ENCODE assay signal across 8 mouse cellular contexts in genomic region chr15:78845321-78845720, GRCm38 (mm10). TPM values are rescaled to one million over a fixed set of nuclear protein-coding genes. Genes with fewer than 3 reads are reported as not detected.
A peak's percentile ranks its signal among the peaks of the same experiment; 100 is the strongest.
DNase-seq lines count a peak whose midpoint lies in the region; ATAC-seq lines count a peak whose summit lies in the region.

No protein-coding gene starts in this region.

- peaks cover 70% of the 10 kb centered on the region for H3K4me1 ChIP-seq in heart, embryonic 12.5 days (replicated peaks)
- H3K4me1 ChIP-seq in limb, embryonic 10.5 days = peaks cover 69% of the 10 kb centered on the region
- H3K4me1 ChIP-seq in stomach, embryonic 15.5 days = peaks cover 51% of the 10 kb centered on the region
- H3K4me1 ChIP-seq in forebrain, embryonic 11.5 days (replicated peaks; ENCODE audit: control insufficient read depth, insufficient read depth, low read length) = peaks cover 11% of the 10 kb centered on the region; the same call in 1 of the 2 replicates

- peak overlapping the region; percentile 15 for H3K4me3 ChIP-seq in heart, embryonic 12.5 days
- H3K4me3 ChIP-seq in limb, embryonic 10.5 days = no peak overlapping the region
- peak overlapping the region; percentile 72 for H3K4me3 ChIP-seq in stomach, embryonic 15.5 days (replicated peaks)
- H3K4me3 ChIP-seq in forebrain, embryonic 11.5 days (ENCODE audit: low read depth, low read length) = no peak overlapping the region

- H3K9ac ChIP-seq in heart, embryonic 12.5 days = peak overlapping the region; percentile 37
- H3K9ac ChIP-seq in stomach, embryonic 15.5 days = no peak overlapping the region
- H3K9ac ChIP-seq in forebrain, embryonic 11.5 days (ENCODE audit: low read length) = no peak overlapping the region

- no peaks in the 10 kb centered on the region for H3K9me3 ChIP-seq in heart, embryonic 12.5 days (replicated peaks)
- no peaks in the 10 kb centered on the region for H3K9me3 ChIP-seq in limb, embryonic 10.5 days (replicated peaks)
- no peaks in the 10 kb centered on the region for H3K9me3 ChIP-seq in stomach, embryonic 15.5 days
- H3K9me3 ChIP-seq in forebrain, embryonic 11.5 days (ENCODE audit: control insufficient read depth, low read length) = no peaks in the 10 kb centered on the region

- H3K4me2 ChIP-seq in heart, embryonic 12.5 days = peak overlapping the region; percentile 79
- H3K4me2 ChIP-seq in stomach, embryonic 15.5 days = peak overlapping the region; percentile 59
- H3K4me2 ChIP-seq in forebrain, embryonic 11.5 days (ENCODE audit: low read depth, low read length, severe bottlenecking) = no peak overlapping the region

- H3K27ac ChIP-seq in heart, embryonic 12.5 days (ENCODE audit: poor library complexity, severe bottlenecking) = peak overlapping the region; percentile 93
- H3K27ac ChIP-seq in limb, embryonic 10.5 days = peak overlapping the region; percentile 50
- peak overlapping the region; percentile 96 for H3K27ac ChIP-seq in stomach, embryonic 15.5 days
- H3K27ac ChIP-seq in forebrain, embryonic 11.5 days (ENCODE audit: low read depth, low read length) = no peak overlapping the region

- ATAC-seq in heart, embryonic 12.5 days (ENCODE audit: insufficient number of reproducible peaks, low FRiP score) = no peak
- peak; percentile 6; the same call in 1 of the 2 replicates for ATAC-seq in stomach, embryonic 15.5 days (ENCODE audit: insufficient read depth, low FRiP score, low read depth)
- ATAC-seq in forebrain, embryonic 11.5 days (replicated peaks; ENCODE audit: low FRiP score) = no peak

- H3K27me3 ChIP-seq in heart, embryonic 12.5 days (replicated peaks) = 0 out of 2 replicates have a peak, but pooled peaks cover 7% of the 10 kb centered on the region
- H3K27me3 ChIP-seq in limb, embryonic 10.5 days (ENCODE audit: low read depth, poor library complexity, severe bottlenecking) = peaks cover 26% of the 10 kb centered on the region
- no peaks in the 10 kb centered on the region for H3K27me3 ChIP-seq in stomach, embryonic 15.5 days (replicated peaks)
- H3K27me3 ChIP-seq in forebrain, embryonic 11.5 days (ENCODE audit: control insufficient read depth, insufficient read depth, low read length) = peaks cover 40% of the 10 kb centered on the region

- DNase-seq in lung, adult 18-20 months = peak; percentile 53 to 60
- DNase-seq in lung, postnatal 25 days (ENCODE audit: low spot score) = no peak
- no peak for DNase-seq in limb, embryonic 10.5 days (ENCODE audit: low spot score)
- no peak for DNase-seq in forebrain, embryonic 11.5 days (ENCODE audit: low spot score)
- no peak for DNase-seq in urinary bladder, adult 18-20 months (ENCODE audit: low spot score in 2 of 2)
- DNase-seq in right cerebral cortex, postnatal 4 days = no peak

- H3K36me3 ChIP-seq in heart, embryonic 12.5 days = peaks cover 30% of the 10 kb centered on the region
- peaks cover 19% of the 10 kb centered on the region for H3K36me3 ChIP-seq in limb, embryonic 10.5 days
- H3K36me3 ChIP-seq in stomach, embryonic 15.5 days = no peaks in the 10 kb centered on the region
- H3K36me3 ChIP-seq in forebrain, embryonic 11.5 days (ENCODE audit: control insufficient read depth, insufficient read depth, low read length) = no peaks in the 10 kb centered on the region

- WGBS in heart, embryonic 12.5 days = 24% methylated on average over 11 of the region's 11 CpGs
- WGBS in limb, embryonic 10.5 days = 72% methylated on average over 11 of the region's 11 CpGs
- WGBS in stomach, embryonic 15.5 days = 51% methylated on average over 11 of the region's 11 CpGs
- 80% methylated on average over 11 of the region's 11 CpGs for WGBS in forebrain, embryonic 11.5 days

RNA-seq across cellular contexts. Expression of gene Cdc42ep1, which starts 2.9 kb away (rescaled TPM):
- 40.5 and 40.8 TPM in 2 replicates for polyA plus RNA-seq in heart, embryonic 12.5 days (2016; fragmentation: Nextera tagmentation; extraction: Ambion mirVana)
- polyA plus RNA-seq in limb, embryonic 10.5 days (2016; fragmentation: Nextera tagmentation; extraction: Ambion mirVana) = 18.8 and 22.0 TPM in 2 replicates
- polyA plus RNA-seq in stomach, embryonic 15.5 days (2015; fragmentation: Nextera tagmentation; extraction: Ambion mirVana) = 54.1 and 62.1 TPM in 2 replicates
- 9.6 and 10.4 TPM in 2 replicates for polyA plus RNA-seq in forebrain, embryonic 11.5 days (2014; fragmentation: Nextera tagmentation; extraction: Ambion mirVana)

RNA-seq across cellular contexts. Expression of gene Lgals2, which starts 10.0 kb away (rescaled TPM):
- 0.84 TPM in 1 of 2 replicates, not detected in the other for polyA plus RNA-seq in heart, embryonic 12.5 days (2016; fragmentation: Nextera tagmentation; extraction: Ambion mirVana)
- not detected in 2 replicates for polyA plus RNA-seq in limb, embryonic 10.5 days (2016; fragmentation: Nextera tagmentation; extraction: Ambion mirVana)
- polyA plus RNA-seq in stomach, embryonic 15.5 days (2015; fragmentation: Nextera tagmentation; extraction: Ambion mirVana) = 210 and 299 TPM in 2 replicates
- polyA plus RNA-seq in forebrain, embryonic 11.5 days (2014; fragmentation: Nextera tagmentation; extraction: Ambion mirVana) = not detected in 2 replicates

RNA-seq across cellular contexts. Expression of gene Gga1, which starts 31.7 kb away (rescaled TPM):
- polyA plus RNA-seq in heart, embryonic 12.5 days (2016; fragmentation: Nextera tagmentation; extraction: Ambion mirVana) = 54.0 and 54.7 TPM in 2 replicates
- polyA plus RNA-seq in limb, embryonic 10.5 days (2016; fragmentation: Nextera tagmentation; extraction: Ambion mirVana) = 49.9 and 56.5 TPM in 2 replicates
- 47.1 TPM in 2 replicates for polyA plus RNA-seq in stomach, embryonic 15.5 days (2015; fragmentation: Nextera tagmentation; extraction: Ambion mirVana)
- 45.0 and 47.8 TPM in 2 replicates for polyA plus RNA-seq in forebrain, embryonic 11.5 days (2014; fragmentation: Nextera tagmentation; extraction: Ambion mirVana)

RNA-seq across cellular contexts. Expression of gene Card10, which starts 42.5 kb away (rescaled TPM):
- polyA plus RNA-seq in heart, embryonic 12.5 days (2016; fragmentation: Nextera tagmentation; extraction: Ambion mirVana) = 6.1 and 7.5 TPM in 2 replicates
- polyA plus RNA-seq in limb, embryonic 10.5 days (2016; fragmentation: Nextera tagmentation; extraction: Ambion mirVana) = 4.7 and 5.3 TPM in 2 replicates
- polyA plus RNA-seq in stomach, embryonic 15.5 days (2015; fragmentation: Nextera tagmentation; extraction: Ambion mirVana) = 6.6 and 7.6 TPM in 2 replicates
- polyA plus RNA-seq in forebrain, embryonic 11.5 days (2014; fragmentation: Nextera tagmentation; extraction: Ambion mirVana) = 2.3 and 2.7 TPM in 2 replicates

RNA-seq across cellular contexts. Expression of gene Gm49510, which starts 54.1 kb away (rescaled TPM):
- 0.15 and 0.47 TPM in 2 replicates for polyA plus RNA-seq in heart, embryonic 12.5 days (2016; fragmentation: Nextera tagmentation; extraction: Ambion mirVana)
- polyA plus RNA-seq in limb, embryonic 10.5 days (2016; fragmentation: Nextera tagmentation; extraction: Ambion mirVana) = 0.13 and 0.51 TPM in 2 replicates
- 0.42 and 0.52 TPM in 2 replicates for polyA plus RNA-seq in stomach, embryonic 15.5 days (2015; fragmentation: Nextera tagmentation; extraction: Ambion mirVana)
- 0.13 TPM in 1 of 2 replicates, not detected in the other for polyA plus RNA-seq in forebrain, embryonic 11.5 days (2014; fragmentation: Nextera tagmentation; extraction: Ambion mirVana)

Comparison
In these comparisons a context has a peak if more than half of its experiments do, and no peak if none do; other contexts are left out.
1. DNase-seq: peak in lung, adult 18-20 months (2 of 2); none in lung, postnatal 25 days (single experiment), limb, embryonic 10.5 days (single experiment), forebrain, embryonic 11.5 days (single experiment), urinary bladder, adult 18-20 months (0 of 2) and right cerebral cortex, postnatal 4 days (single experiment).
2. H3K4me3 ChIP-seq: peak in heart, embryonic 12.5 days (single experiment) and stomach, embryonic 15.5 days (single experiment); none in limb, embryonic 10.5 days (single experiment) and forebrain, embryonic 11.5 days (single experiment).
3. RNA of gene Lgals2, which starts 10.0 kb away (polyA plus RNA-seq): 210 to 299 TPM in stomach, embryonic 15.5 days; 0.84 TPM in heart, embryonic 12.5 days, not detected in limb, embryonic 10.5 days and not detected in forebrain, embryonic 11.5 days; every median in the first group is over 100 times any median in the second.